Mouse (Mus musculus) ES-E14 (cell line): ENCODE measurements around the gene Mief2.

Experiments used
- CHD2 ChIP-seq: IDR thresholded peaks from 2 replicates; pipeline ENCODE4 v1.6.1; 2014; ENCODE audit warnings: mild to moderate bottlenecking, low read depth, low read length, inconsistent platforms
- HCFC1 ChIP-seq: IDR thresholded peaks from 2 replicates; pipeline ENCODE4 v1.6.1; 2012; ENCODE audit warnings: low read length, inconsistent platforms, borderline replicate concordance; ENCODE audit not compliant: insufficient read depth
- MAFK ChIP-seq: IDR thresholded peaks from 2 replicates; pipeline ENCODE4 v1.6.1; 2014; ENCODE audit warnings: mild to moderate bottlenecking, low read depth, low read length, inconsistent platforms; ENCODE audit not compliant: insufficient read depth
- ZC3H11A ChIP-seq: IDR thresholded peaks from 2 replicates; pipeline ENCODE4 v1.6.1; 2012; ENCODE audit warnings: low read depth, mild to moderate bottlenecking, inconsistent platforms, low read length, borderline replicate concordance
- ZNF384 ChIP-seq: IDR thresholded peaks from 2 replicates; pipeline ENCODE4 v1.6.1; 2012; ENCODE audit warnings: low read depth, low read length, inconsistent platforms

- TF ChIP-seq CHD2 (no peak), ZNF384 (no peak), MAFK (no peak), HCFC1 (no peak), ZC3H11A (no peak)
Observed at GRCm38 (mm10) chr11:60707672-60708071, 20.5 kb upstream of the Mief2 start.
